Mouse (Mus musculus) kidney, postnatal 36 days (tissue): ENCODE data around the gene Anxa11.
"Not testable (repeated sequence)": the region's sequence is repeated elsewhere in the genome, so short reads cannot be mapped to it uniquely, and the experiment has no call there.

Source experiments
- DNase-seq, 2 experiments: peaks; one replicate each; pipeline ENCODE4 v3.0.0; 2021 to 2022; ENCODE audit warnings: mixed read lengths in 2 of 2

Anxa11 gene

DNA sequence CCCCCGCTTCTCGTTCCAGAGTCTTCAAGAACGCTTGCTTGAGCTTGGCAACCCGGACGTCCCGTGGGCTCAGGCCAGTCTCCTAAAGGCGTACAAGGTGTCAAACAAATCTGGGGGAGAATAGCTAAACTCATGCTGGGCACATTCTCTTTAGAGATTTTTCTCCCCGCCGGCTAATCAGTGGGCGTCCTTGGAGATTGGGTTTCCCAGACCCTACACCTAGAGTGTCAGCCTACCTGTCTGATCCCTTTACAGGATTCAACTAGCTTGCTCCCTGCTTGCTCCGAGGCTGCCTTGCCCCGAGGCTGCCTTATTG, 690 bp downstream of the Anxa11 start:
- peak in 1 of 2 experiments; percentile 40 for DNase-seq

DNA sequence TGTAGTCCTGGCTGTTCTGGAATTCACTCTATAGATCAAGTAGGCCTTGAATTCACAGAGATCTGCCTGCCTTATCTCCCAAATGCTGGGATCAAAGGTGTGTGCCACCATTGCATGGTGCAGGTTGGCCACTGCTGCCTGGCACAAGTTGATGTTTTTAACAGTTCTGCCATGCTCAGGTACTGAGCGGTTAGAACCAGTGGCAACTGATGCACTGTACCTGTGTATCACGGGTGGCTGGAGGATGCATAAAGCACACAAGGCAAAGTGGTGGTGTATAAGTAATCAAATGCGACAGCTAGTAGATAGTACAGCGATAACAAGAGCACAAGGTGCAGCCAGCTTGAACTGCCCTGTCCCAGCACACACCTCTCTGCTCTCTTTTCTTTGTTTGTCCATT, 2.4 kb downstream of the Anxa11 start:
- peak in 1 of 2 experiments; percentile 49 for DNase-seq

DNA sequence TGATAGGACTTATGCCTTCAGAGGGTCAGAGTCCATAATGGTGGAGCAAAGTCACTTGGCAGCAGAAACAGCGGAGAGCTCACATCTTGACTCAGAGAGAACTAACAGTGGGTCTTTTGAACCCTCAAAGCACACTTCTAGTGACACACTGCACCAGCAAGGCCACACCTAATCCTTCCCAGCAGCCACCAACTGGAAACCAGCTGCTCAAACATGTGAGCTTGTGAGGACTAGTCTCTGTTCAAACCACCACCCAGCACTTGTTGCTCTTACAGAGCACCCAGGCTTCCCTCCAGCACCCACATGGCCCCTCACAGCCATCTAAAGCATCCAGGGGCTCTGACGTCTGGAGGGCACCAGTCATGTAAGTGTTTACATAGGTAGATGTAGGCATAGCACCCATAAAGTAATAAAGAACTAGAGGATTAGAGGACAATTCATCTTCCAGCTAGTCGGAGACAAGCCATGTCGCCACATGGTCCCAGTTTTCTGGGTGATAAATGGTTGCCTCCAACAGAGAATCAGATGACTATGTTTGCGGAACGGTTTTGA, 4.0 kb downstream of the Anxa11 start:
- no peak for DNase-seq

DNA sequence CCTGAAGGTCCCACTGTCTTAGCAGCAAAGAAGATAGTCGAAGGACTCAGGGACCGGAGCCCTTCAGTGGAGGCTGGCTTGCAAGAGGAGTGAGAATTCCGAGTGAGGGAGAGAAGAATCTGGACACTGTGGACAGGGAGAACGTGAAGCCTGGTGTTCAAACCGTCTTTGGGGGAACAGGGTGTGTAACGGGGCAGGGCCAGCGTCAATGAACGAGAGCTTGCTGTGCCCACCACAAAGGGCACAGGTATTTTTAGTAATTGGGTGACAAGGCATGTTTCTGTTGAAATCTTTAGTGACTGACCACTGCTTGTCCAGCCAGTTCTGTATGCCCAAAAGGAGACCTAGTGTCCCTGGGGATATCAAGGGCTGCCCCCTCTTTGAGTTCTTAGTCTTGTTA, 4.6 kb downstream of the Anxa11 start:
- no peak for DNase-seq

DNA sequence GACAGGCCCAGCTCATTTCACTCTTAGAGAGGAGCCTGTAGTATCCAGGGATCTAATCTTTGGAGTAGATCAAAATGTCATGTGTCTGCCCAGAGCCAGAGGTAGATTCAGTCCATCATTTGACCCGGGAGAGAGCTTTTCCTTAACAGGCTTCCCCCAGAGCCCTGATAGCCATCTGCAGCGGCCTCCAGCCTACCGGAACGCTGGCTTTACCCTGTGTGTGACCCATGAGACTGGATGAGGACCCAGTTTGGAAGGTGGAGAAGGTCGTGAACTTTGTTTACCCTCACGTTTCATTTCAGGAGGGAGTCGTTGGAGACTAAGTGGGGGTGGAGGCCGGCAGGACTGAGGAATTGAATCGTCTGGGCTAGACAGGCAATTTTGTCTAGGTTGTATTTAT, 5.7 kb downstream of the Anxa11 start:
- no peak for DNase-seq

DNA sequence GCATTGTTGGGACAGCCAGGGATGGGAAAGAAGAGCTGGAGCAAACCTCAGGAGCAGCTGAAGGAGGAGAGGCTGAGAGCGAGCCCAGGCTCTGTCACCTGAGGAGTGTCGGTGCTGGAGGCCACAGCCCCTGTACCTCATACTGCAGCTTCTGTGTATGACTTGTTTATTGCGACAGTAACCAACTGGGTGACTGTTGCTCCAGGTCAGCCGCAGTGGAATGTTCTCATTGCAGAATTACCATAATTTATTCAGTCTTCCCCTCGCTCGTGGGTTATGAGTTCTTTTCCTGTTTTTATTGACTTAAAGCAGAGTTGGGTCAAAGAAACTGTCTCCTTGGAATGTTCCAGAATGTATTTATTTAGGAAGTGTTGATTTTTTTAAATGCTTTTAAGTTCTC, 6.3 kb downstream of the Anxa11 start:
- DNase-seq = peak; percentile 45 to 80

DNA sequence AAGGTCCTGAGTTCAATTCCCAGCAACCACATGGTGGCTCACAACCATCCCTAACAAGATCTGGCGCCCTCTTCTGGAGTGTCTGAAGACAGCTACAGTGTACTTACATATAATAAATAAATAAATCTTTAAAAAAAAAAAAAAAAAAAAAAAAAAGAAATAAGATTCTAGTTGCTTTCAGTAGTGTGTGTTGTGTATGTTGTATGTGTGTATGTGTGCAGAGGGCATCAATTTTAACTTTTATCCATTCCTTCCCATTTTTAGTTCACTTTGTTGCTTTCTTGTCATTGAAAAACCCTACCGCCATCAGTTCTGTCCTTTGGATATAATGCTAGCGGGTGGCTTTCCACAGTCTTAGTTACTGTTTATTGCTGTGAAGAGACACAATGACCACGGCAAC, 6.8 kb downstream of the Anxa11 start:
- DNase-seq = not testable (repeated sequence)

DNA sequence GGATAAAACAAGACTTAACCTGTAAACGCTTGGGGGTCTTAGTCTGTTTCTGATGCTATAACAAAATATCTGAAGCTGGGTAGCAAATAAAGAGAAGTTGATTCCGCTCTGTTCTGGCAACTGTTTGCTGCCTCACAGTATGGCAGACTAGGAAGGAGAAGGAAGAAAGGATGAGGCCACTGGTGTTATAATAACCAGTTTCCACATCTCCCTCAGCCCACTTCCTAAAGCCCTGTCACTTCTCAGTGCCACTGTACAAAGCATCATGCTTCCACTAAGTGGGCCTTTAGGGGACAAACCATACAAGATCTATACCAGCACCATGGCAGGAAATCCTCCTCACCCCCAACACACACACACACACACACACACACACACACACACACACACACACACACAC, 8.5 kb downstream of the Anxa11 start:
- no peak for DNase-seq

DNA sequence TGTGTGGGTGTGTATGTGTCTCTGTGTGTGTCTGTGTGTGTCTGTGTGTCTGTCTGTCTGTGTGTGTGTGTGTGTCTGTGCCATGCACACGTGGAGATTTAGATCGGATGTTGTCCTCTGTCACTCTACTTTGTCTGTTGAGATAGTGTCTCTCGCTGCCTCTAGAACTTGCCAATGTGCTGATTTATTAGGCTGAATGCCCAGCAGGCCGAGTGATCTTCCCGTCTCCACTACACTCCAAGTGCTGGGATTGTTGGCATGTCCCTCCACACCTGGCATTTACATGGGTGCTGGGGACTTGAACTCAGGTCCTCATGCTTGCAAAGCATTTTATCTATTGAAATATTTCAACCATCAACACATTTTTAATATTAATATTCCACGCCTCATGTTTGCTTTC, 9.2 kb downstream of the Anxa11 start:
- DNase-seq = no peak

DNA sequence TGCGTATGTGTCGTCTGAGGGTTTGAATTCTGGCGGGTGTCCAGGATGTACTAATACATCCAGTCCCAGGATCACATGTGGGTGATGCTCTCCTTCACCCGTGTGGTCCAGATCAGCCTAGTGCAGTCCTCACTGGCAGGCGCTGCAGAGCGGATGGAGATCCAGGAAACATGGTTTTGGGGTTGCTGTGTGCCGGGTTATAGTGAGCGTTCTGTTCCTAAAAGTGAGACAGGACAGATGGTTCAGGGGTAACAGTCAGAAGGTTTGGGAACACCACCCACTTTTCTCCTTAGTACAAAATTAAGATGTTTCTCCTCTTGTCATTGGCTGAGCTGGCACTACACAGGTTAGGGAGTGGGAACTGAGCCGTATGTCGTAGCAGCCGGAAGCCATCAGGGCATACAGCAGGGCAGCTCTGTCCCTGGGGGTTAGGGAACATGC, 10.2 kb downstream of the Anxa11 start:
- no peak for DNase-seq

DNA sequence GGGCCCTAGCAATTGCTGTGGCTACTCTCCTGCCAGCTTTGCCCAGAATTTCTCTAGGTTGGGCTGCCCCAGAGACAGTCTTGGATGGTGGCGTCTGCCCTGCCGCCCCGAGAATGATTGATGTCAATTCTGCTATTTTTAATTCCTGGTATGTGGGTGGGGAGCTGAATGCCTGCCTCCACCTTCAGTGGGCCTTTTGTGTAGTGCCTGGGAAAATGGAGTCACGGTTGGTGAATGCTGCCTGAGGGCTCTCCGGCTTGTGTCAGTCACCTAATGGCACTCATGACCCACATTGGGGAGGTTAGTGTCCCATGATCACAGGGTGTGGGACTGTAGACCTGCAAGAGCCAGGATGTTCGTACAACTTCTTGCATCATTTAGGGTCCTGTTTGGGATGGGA, 11.3 kb downstream of the Anxa11 start:
- no peak for DNase-seq

DNA sequence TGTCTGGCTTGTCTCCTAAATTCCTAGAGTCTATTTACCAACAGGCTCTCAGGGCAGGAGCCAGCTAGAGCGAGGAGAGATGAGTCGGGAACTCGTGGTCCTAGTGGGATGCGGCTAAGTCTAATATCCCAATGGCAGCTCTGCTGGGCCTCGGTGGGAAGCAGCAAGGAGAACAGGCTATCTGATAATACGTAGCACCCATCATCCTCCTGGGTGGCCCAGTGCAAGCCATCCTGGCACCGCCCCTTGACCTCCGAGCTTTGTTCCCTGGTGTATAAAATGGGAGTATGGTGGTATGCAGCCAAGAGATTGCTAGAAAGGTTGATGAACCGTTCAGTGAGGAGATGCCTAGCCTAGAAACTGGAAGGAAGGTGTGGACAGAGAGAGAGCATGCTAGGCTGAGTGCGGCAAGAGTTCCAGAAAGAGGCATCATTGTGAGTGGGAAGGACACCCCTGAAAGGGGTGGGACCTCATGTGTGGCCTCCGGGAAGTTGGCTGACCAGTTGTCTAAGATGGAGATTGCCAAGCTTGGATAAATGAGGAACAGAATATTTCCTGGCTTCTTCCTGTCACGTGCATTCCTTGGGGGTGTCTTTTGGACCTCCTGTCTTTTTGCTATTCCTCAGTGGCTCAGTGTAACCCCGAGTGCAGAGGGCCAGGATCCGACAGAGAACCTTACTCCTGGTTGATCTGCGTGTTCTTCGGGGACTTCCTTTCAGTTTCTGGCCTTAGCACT, 11.9 kb downstream of the Anxa11 start:
- DNase-seq = no peak

DNA sequence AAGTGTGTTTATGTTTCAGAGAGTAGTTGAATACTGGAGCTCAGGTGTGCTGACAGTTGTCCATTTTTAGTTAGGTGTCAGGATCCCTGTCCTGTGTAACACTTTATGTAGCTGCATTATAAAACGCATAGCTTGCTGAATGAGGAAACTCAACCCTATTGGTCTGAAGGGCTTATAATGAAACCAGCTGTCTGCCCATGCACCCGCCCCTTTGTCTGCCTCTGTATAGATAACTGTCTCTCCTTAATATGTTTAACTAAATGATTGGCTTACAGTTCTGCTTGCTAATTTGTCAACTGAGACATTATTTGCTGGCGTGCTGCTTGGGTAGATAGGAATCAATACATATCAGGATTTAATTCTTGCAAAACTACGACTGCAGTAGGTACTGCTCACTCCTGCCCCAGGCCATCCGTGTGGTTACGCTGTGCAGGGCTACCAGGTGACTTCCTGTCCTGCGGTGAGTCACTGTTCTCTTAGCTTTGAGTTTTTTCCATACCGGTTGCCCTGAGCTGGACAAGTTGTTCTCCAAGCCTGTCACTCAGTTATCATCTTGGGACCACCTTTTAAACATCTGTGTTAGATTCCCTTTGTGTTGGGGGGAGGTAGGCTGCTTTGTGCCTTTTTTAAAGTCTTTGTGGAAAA, 13.4 kb downstream of the Anxa11 start:
- no peak for DNase-seq

DNA sequence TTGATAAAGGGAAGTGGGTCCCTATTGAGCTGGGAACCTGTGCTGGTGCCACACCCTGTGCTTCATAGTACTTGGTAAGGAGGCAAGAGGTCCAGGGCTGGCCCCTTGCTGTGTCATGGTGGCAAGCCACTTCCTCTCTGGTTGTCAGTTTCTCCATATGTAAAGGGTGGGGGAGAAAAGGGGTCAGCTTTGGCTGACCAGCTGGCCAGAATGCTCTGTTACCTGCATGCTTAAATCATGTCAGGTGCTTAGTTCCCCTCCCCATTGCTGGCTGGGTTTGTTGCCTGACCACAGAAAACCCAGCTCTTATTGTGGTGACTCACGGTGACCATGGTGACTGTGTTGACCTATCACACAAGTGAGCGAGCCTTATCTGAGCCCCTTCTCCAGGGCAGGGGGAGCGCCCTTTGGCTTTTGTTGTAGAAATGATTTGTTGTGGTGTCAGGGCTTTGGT, 15.2 kb downstream of the Anxa11 start:
- no peak for DNase-seq

DNA sequence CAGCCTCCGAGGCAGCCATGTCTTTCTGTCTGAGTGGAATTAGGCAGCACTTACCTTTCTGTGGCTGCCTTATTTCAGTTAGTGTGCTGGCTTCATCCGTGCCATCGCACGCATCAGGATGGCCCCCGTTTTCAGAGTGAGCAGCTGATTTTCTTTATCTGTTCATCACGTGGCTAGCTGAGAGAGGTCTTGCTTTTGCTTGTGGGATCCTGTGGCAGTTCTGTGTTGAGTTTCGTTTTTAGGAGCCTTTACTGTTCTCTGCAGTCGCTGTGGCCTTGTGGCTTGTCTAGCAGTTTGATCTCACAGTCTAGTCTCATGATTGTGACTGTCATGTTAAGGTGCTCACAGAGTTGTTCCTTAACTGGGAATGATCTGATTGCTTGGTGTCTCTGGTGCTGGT, 16.0 kb downstream of the Anxa11 start:
- no peak for DNase-seq

DNA sequence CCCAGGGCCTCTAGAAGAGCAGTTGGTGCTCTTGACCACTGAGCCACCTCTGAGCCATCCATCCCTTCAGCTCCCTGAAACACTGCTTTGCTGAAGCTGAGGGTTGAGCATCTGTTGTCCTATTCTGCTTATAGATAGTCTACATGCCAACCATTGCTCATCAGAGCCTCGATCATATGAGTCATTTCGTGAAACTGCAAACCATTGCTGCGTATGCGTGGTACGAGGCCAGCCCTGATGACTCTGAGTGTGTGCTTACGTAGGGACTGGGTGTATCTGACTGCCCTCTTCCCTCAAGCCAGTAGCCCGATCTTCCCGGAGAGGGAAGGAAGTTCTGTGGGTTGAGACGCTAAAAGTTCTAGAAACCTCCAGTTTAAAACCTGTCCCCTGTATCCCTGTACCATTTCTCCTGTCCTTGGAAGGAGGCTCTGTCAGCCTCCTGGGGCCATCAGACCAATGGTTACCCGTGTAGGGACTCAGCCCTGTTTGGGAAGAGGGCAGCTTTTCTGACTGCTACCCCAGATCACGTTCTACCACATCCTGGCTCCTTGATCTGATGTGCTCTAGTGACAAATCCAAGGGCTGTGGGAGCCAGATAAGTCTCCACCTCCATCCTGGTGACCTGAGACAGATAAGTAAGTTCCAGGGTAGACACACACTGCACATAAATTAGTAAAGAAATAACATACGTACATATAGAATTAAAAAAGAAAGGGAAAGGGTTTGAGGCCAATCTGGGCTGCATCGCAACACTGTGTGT, 20.0 kb downstream of the Anxa11 start:
- DNase-seq = no peak

DNA sequence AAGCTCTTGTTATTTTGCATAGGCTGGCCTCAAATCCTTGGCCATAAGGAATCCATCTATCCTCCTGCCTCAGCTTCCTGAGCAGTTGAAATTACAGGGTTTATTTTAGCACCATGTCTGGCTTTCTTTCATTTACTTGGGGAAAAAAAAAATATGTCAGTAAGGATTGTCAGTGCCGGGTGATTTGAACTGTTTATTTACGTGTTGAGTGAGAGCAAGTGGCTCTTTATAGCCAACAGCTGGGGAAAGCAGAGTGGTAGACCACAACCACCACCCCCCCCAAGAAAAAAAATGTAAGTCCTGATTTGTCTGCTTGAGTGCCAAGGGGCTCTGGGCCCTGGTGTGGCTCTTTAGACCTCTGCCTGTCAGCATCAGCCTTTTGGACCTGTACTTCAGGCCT, 21.8 kb downstream of the Anxa11 start:
- DNase-seq = no peak

DNA sequence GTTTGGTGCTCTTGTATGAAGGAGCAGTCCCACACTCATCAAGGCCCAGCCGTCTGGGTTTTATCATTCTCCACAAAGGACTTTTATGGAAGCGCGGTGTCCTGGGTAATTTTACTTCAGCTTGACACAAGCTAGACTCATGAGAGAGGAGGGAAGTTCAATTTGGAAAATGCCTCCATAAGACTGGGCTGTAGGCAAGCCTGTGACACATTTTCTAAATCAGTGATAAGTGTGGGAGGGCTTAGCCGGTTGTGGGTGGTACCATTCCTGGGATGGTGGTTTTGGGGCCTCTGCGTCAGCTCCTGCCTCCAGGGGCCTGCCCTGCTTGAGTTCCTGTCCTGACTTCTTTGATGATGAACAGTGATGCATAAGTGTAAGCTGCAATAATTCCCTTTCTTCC, 23.3 kb downstream of the Anxa11 start:
- DNase-seq = no peak

DNA sequence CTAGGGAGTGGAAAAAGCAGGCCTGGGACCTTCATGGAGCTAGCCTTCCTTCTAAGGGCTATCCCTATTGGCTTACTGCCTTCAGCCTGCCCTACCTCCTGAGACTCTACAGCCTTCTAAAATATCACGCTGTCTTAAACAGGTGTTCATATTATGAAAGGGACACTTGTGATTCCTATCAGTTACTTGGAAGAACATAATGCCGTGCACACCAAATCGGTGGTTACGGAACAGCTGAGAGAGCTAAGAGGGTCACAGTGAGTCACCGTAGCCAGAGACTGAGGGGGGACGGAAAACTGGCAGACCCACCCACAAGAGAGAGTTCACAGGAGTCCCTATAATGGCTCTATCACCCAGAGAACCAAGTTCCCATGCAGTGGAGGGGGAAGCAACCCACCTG, 24.4 kb downstream of the Anxa11 start:
- no peak for DNase-seq

DNA sequence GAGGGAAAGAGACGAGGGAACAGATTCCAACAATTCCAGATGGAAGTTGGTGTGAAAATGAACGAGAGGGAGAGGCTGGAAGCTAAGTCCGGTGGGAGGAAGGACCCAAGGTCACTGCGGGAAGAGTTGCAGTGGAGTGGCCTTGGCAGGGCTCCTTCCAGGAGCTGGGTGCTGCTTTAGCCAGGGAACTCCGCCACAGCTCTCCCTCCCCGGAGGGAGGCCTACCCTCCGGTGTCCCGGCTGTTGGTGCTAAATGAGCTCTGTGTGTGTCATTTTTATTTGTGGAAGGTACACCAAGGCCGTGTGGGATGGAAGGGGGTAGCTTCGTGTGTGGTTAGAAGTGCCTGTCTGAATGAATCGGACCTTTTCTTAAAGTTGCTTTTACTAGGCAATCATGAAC, 24.9 kb downstream of the Anxa11 start:
- DNase-seq = peak in 1 of 2 experiments; percentile 45

DNA sequence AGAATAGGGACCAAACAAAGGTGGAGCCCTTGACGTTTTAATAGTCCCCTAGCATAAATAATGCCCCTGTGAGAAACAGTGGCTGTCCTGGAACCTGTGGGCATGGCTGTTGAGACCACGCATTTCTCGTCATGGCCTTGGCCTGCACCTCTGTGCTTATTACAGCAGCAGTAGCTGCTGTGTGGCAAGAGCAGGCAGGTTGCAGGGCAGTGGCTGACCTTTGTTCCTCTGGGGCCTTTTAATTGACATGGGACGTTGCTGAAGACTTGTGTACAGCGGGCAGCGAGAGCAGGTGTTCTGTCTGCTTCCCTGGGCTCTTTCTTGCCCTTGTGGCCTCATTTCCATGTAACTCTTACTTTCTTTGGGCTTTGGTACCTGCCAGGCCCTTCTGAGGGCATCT, 25.9 kb downstream of the Anxa11 start:
- peak; percentile 75 to 79 for DNase-seq

DNA sequence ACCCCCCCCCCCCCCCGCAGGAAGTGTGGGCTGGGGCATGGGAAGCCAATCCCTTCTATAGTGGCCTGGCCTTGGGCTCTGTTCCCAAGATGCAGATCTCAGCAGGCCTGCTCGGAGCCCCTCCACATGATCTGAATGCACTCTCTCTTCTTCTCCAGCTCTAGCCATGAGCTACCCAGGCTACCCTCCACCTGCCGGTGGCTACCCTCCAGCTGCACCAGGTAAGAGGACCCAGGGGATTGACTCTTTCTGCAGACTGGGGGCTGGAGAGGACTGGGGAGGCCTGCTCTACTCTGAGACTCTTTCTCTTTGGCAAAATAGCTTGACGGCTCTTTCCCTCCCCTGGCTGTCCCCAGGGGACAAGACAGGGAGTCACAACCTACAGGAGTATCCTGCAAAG, 26.8 kb downstream of the Anxa11 start:
- DNase-seq = no peak

DNA sequence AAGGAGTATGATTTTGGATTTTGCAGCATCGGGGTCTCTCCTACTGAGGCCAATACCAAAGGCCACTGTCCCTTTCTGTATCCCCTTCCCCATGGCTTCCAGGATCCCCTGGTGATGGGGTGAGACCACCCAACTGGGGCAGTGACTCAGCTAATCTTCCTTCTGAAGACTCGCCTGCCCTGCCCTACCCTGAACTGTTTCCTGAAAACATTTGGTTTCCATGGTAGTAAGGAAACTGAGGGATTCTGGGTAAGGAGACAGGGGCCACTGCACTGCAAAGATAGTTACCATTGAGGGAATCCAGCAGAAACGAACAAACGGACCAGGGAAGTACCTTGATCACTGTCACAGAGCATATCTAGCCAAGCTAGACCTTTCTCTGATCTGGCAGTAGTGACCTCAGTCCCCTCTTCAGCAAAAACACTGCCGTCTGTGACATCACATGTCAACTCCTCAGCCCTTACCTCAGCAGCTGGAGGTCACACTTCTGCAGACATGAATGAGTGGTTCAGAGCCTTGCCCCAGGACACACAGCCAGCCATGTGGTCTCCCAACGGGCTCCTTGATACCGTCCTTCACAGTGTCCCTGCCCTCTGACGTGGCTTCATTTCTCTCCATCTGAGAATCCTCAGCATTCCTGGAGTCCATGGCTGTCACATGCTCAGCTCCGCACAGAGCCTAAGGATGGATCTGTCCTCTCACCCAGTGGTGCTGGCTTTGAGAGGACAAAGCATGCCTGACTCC, 27.4 kb downstream of the Anxa11 start:
- no peak for DNase-seq
